28 mouse cellular contexts compared by ENCODE assay signal in genomic region chr1:132780961-132781360, GRCm38 (mm10). TPM values are rescaled to one million over a fixed set of nuclear protein-coding genes. Genes with fewer than 3 reads are reported as not detected.
A peak's percentile ranks its signal among the peaks of the same experiment; 100 is the strongest.
DNase-seq lines count a peak whose midpoint lies in the region; ATAC-seq lines count a peak whose summit lies in the region.
"Had no signal": no experiment of that assay in that cellular context is flagged by ENCODE, and none has a peak within 500 bp of the region (broad histone marks: within the 10 kb centered on the region; RNA-seq: fewer than 3 reads in every experiment).

No protein-coding gene starts in this region.

- DNase-seq in kidney, adult 11 months: peak; percentile 52
- no peak for DNase-seq in midbrain, embryonic 14.5 days
- no peak for DNase-seq in midbrain, embryonic 11.5 days (ENCODE audit: low spot score, missing footprints)
- DNase-seq in kidney, postnatal 25 days: peak; percentile 7 to 66
- no peak for DNase-seq in left cerebral cortex, adult 18-20 months (ENCODE audit: low spot score in 2 of 2)
- DNase-seq: adrenal gland, adult 8-10 months; cerebellum, adult 8-10 months; cerebellum, postnatal 25 days; gastrocnemius, postnatal 10 days; layer of hippocampus, postnatal 36 days; lung, adult 2 months; lung, postnatal 10 days; right cerebral cortex, adult 18-20 months; spleen, adult 18-20 months; thymus, postnatal 14 days had no signal

- no peak overlapping the region for H3K9ac ChIP-seq in forebrain, embryonic 15.5 days (replicated peaks)
- H3K9ac ChIP-seq in forebrain, embryonic 13.5 days: no peak overlapping the region
- no peak overlapping the region for H3K9ac ChIP-seq in kidney, embryonic 16.5 days (replicated peaks; ENCODE audit: low read length)
- no peak overlapping the region for H3K9ac ChIP-seq in midbrain, embryonic 14.5 days (replicated peaks; ENCODE audit: low read length)
- no peak overlapping the region for H3K9ac ChIP-seq in midbrain, embryonic 11.5 days (ENCODE audit: low read length)
- H3K9ac ChIP-seq: embryonic facial prominence, embryonic 15.5 days; hindbrain, embryonic 12.5 days; limb, embryonic 15.5 days; liver, embryonic 14.5 days had no signal

- WGBS in forebrain, embryonic 15.5 days: 87% methylated on average over 5 of the region's 5 CpGs
- 87% methylated on average over 5 of the region's 5 CpGs for WGBS in forebrain, embryonic 13.5 days
- 85% methylated on average over 5 of the region's 5 CpGs for WGBS in kidney, embryonic 16.5 days
- 89% methylated on average over 5 of the region's 5 CpGs for WGBS in midbrain, embryonic 14.5 days
- WGBS in midbrain, embryonic 11.5 days: 87% methylated on average over 5 of the region's 5 CpGs

- H3K4me3 ChIP-seq in forebrain, embryonic 15.5 days: no peak overlapping the region
- H3K4me3 ChIP-seq in forebrain, embryonic 13.5 days: no peak overlapping the region
- no peak overlapping the region for H3K4me3 ChIP-seq in kidney, embryonic 16.5 days (ENCODE audit: low read length)
- no peak overlapping the region for H3K4me3 ChIP-seq in midbrain, embryonic 14.5 days (replicated peaks; ENCODE audit: low read depth, low read length)
- H3K4me3 ChIP-seq in midbrain, embryonic 11.5 days (ENCODE audit: low read depth, low read length): no peak overlapping the region
- H3K4me3 ChIP-seq: embryonic facial prominence, embryonic 10.5 days; embryonic facial prominence, embryonic 15.5 days; hindbrain, embryonic 12.5 days; limb, embryonic 10.5 days; limb, embryonic 15.5 days had no signal

- H3K4me2 ChIP-seq in forebrain, embryonic 15.5 days (replicated peaks): no peak overlapping the region
- H3K4me2 ChIP-seq in forebrain, embryonic 13.5 days: no peak overlapping the region
- H3K4me2 ChIP-seq in kidney, embryonic 16.5 days (replicated peaks; ENCODE audit: low read depth, low read length): no peak overlapping the region
- H3K4me2 ChIP-seq in midbrain, embryonic 14.5 days (ENCODE audit: low read length): no peak overlapping the region
- no peak overlapping the region for H3K4me2 ChIP-seq in midbrain, embryonic 11.5 days
- H3K4me2 ChIP-seq: embryonic facial prominence, embryonic 15.5 days; hindbrain, embryonic 12.5 days; limb, embryonic 15.5 days had no signal

- H3K36me3 ChIP-seq in forebrain, embryonic 15.5 days: no peaks in the 10 kb centered on the region
- H3K36me3 ChIP-seq in forebrain, embryonic 13.5 days (ENCODE audit: poor library complexity, severe bottlenecking): no peaks in the 10 kb centered on the region
- H3K36me3 ChIP-seq in kidney, embryonic 16.5 days (ENCODE audit: insufficient read depth, low read length): no peaks in the 10 kb centered on the region
- H3K36me3 ChIP-seq in midbrain, embryonic 14.5 days (ENCODE audit: control insufficient read depth, insufficient read depth, low read length): no peaks in the 10 kb centered on the region
- no peaks in the 10 kb centered on the region for H3K36me3 ChIP-seq in midbrain, embryonic 11.5 days (ENCODE audit: control insufficient read depth, insufficient read depth, low read length)
- H3K36me3 ChIP-seq: embryonic facial prominence, embryonic 10.5 days; embryonic facial prominence, embryonic 15.5 days; G1E; hindbrain, embryonic 12.5 days; limb, embryonic 10.5 days; limb, embryonic 15.5 days had no signal

- no peaks in the 10 kb centered on the region for H3K9me3 ChIP-seq in forebrain, embryonic 15.5 days
- no peaks in the 10 kb centered on the region for H3K9me3 ChIP-seq in forebrain, embryonic 13.5 days (replicated peaks)
- H3K9me3 ChIP-seq in kidney, embryonic 16.5 days (ENCODE audit: low read length): no peaks in the 10 kb centered on the region
- no peaks in the 10 kb centered on the region for H3K9me3 ChIP-seq in midbrain, embryonic 14.5 days (ENCODE audit: control insufficient read depth, low read length)
- H3K9me3 ChIP-seq in midbrain, embryonic 11.5 days (ENCODE audit: control insufficient read depth, low read length): no peaks in the 10 kb centered on the region
- H3K9me3 ChIP-seq: embryonic facial prominence, embryonic 10.5 days; embryonic facial prominence, embryonic 15.5 days; G1E; hindbrain, embryonic 12.5 days; limb, embryonic 10.5 days; limb, embryonic 15.5 days had no signal

- no peak for ATAC-seq in forebrain, embryonic 15.5 days (replicated peaks)
- no peak for ATAC-seq in forebrain, embryonic 13.5 days
- ATAC-seq in kidney, embryonic 16.5 days (ENCODE audit: low FRiP score, low TSS enrichment): no peak
- no peak for ATAC-seq in midbrain, embryonic 14.5 days (ENCODE audit: low FRiP score, low TSS enrichment)
- no peak for ATAC-seq in midbrain, embryonic 11.5 days (ENCODE audit: low FRiP score)
- ATAC-seq: inflammation-experienced regulatory T-cells, adult 6 months had no signal

- peak overlapping the region; percentile 25; the same call in 1 of the 2 replicates for H3K27ac ChIP-seq in forebrain, embryonic 15.5 days (replicated peaks)
- no peak overlapping the region for H3K27ac ChIP-seq in forebrain, embryonic 13.5 days
- H3K27ac ChIP-seq in kidney, embryonic 16.5 days (ENCODE audit: low read length): no peak overlapping the region
- 0 out of 2 replicates have a peak overlapping the region, but pooled peaks have one; percentile 1 for H3K27ac ChIP-seq in midbrain, embryonic 14.5 days (replicated peaks; ENCODE audit: low read depth, low read length)
- no peak overlapping the region for H3K27ac ChIP-seq in midbrain, embryonic 11.5 days (ENCODE audit: low read depth, low read length)
- H3K27ac ChIP-seq: embryonic facial prominence, embryonic 10.5 days; embryonic facial prominence, embryonic 15.5 days; hindbrain, embryonic 12.5 days; kidney, postnatal 0 days; limb, embryonic 10.5 days; limb, embryonic 15.5 days; liver, embryonic 14.5 days; macrophage had no signal

- H3K27me3 ChIP-seq in forebrain, embryonic 15.5 days: no peaks in the 10 kb centered on the region
- H3K27me3 ChIP-seq in forebrain, embryonic 13.5 days: no peaks in the 10 kb centered on the region
- H3K27me3 ChIP-seq in kidney, embryonic 16.5 days (ENCODE audit: insufficient read depth, low read length): no peaks in the 10 kb centered on the region
- no peaks in the 10 kb centered on the region for H3K27me3 ChIP-seq in midbrain, embryonic 14.5 days (ENCODE audit: control insufficient read depth, insufficient read depth, low read length)
- H3K27me3 ChIP-seq in midbrain, embryonic 11.5 days (ENCODE audit: control insufficient read depth, insufficient read depth, low read length): no peaks in the 10 kb centered on the region
- H3K27me3 ChIP-seq: embryonic facial prominence, embryonic 15.5 days; hindbrain, embryonic 12.5 days had no signal

- H3K4me1 ChIP-seq in forebrain, embryonic 15.5 days: no peaks in the 10 kb centered on the region
- no peaks in the 10 kb centered on the region for H3K4me1 ChIP-seq in forebrain, embryonic 13.5 days
- H3K4me1 ChIP-seq in kidney, embryonic 16.5 days (ENCODE audit: insufficient read depth, low read length): no peaks in the 10 kb centered on the region
- H3K4me1 ChIP-seq in midbrain, embryonic 14.5 days (ENCODE audit: control insufficient read depth, insufficient read depth, low read length): peaks cover 2% of the 10 kb centered on the region; the same call in 1 of the 2 replicates
- no peaks in the 10 kb centered on the region for H3K4me1 ChIP-seq in midbrain, embryonic 11.5 days (ENCODE audit: control insufficient read depth, insufficient read depth, low read length)
- H3K4me1 ChIP-seq: embryonic facial prominence, embryonic 10.5 days; embryonic facial prominence, embryonic 15.5 days; hindbrain, embryonic 12.5 days; limb, embryonic 10.5 days; limb, embryonic 15.5 days had no signal

RNA-seq across cellular contexts. Expression of gene Nfasc, which starts 39.4 kb away (rescaled TPM):
- 51.5 and 59.0 TPM in 2 replicates for polyA plus RNA-seq in forebrain, embryonic 15.5 days (2015; fragmentation: Nextera tagmentation; extraction: Ambion mirVana)
- polyA plus RNA-seq in forebrain, embryonic 13.5 days (2015; fragmentation: Nextera tagmentation; extraction: Ambion mirVana): 35.3 and 35.8 TPM in 2 replicates
- 0.45 and 0.67 TPM in 2 replicates for polyA plus RNA-seq in kidney, embryonic 16.5 days (2015; fragmentation: Nextera tagmentation; extraction: Ambion mirVana)
- 37.8 and 48.6 TPM in 2 replicates for polyA plus RNA-seq in midbrain, embryonic 14.5 days (2014; fragmentation: Nextera tagmentation; extraction: Ambion mirVana)
- 16.4 and 19.2 TPM in 2 replicates for polyA plus RNA-seq in midbrain, embryonic 11.5 days (2014; fragmentation: Nextera tagmentation; extraction: Ambion mirVana)
- total RNA-seq in left cerebral cortex, adult 18-20 months (2021): 100 to 1,000 TPM; 128 to 134 TPM
- polyA plus RNA-seq: G1E; inflammation-experienced regulatory T-cells, adult 6 months; macrophage had no signal

Comparison
In these comparisons a context has a peak if more than half of its experiments do, and no peak if none do; other contexts are left out.
1. H3K27ac ChIP-seq: peak in forebrain, embryonic 15.5 days (single experiment) and midbrain, embryonic 14.5 days (single experiment); none in forebrain, embryonic 13.5 days (single experiment), kidney, embryonic 16.5 days (single experiment) and midbrain, embryonic 11.5 days (single experiment).
2. DNase-seq: peak in kidney, adult 11 months (single experiment) and kidney, postnatal 25 days (2 of 2); none in midbrain, embryonic 14.5 days (single experiment), midbrain, embryonic 11.5 days (single experiment) and left cerebral cortex, adult 18-20 months (0 of 2).
3. RNA of gene Nfasc, which starts 39.4 kb away (polyA plus RNA-seq): 51.5 to 59.0 TPM in forebrain, embryonic 15.5 days, 37.8 to 48.6 TPM in midbrain, embryonic 14.5 days, 35.3 to 35.8 TPM in forebrain, embryonic 13.5 days and 16.4 to 19.2 TPM in midbrain, embryonic 11.5 days; 0.45 to 0.67 TPM in kidney, embryonic 16.5 days; every median in the first group is over 10 times any median in the second.